Mouse (Mus musculus) midbrain, postnatal 0 days (tissue): ENCODE results near the gene Ppp1r9a. TPM values are rescaled to one million over a fixed set of nuclear protein-coding genes. Genes with fewer than 3 reads are reported as not detected.
A peak's percentile ranks its signal among the peaks of the same experiment; 100 is the strongest.

Source experiments
- ATAC-seq: fragments of 200-750 bp; cut with Nextera tagmentation; 2 replicates; pipeline ENCODE4 v1.8.0; 2017; ENCODE audit warnings: moderate number of reproducible peaks, mild to moderate bottlenecking, moderate TSS enrichment, moderate library complexity; ENCODE audit not compliant: low FRiP score
- DNase-seq: peaks from one replicate; pipeline ENCODE4 v3.0.0-alpha.2; 2015; ENCODE audit warnings: low spot score
- H3K27ac ChIP-seq: fragments of 300-500 bp; sonication (generic); 2 replicates; pipeline ENCODE4 v1.5.1; 2014; ENCODE audit warnings: low read depth, mild to moderate bottlenecking, low read length, mixed read lengths
- H3K27me3 ChIP-seq: fragments of 300-500 bp; sonication (generic); 2 replicates; pipeline ENCODE4 v1.6.1; 2014; ENCODE audit warnings: low read length, control low read depth, mixed read lengths; ENCODE audit not compliant: insufficient read depth
- H3K36me3 ChIP-seq: fragments of 300-500 bp; sonication (generic); 2 replicates; pipeline ENCODE4 v1.6.1; 2014; ENCODE audit warnings: low read length, control low read depth, mixed read lengths; ENCODE audit not compliant: insufficient read depth
- H3K4me1 ChIP-seq: fragments of 300-500 bp; sonication (generic); 2 replicates; pipeline ENCODE4 v1.6.1; 2014; ENCODE audit warnings: mild to moderate bottlenecking, control low read depth, antibody characterized with exemption, low read length, mixed read lengths; ENCODE audit not compliant: insufficient read depth
- H3K4me2 ChIP-seq: fragments of 300-500 bp; sonication (generic); 2 replicates; pipeline ENCODE4 v1.6.1; 2014; ENCODE audit warnings: low read depth, mild to moderate bottlenecking, low read length, mixed read lengths; ENCODE audit not compliant: poor library complexity, severe bottlenecking
- H3K4me3 ChIP-seq: fragments of 300-500 bp; sonication (generic); 2 replicates; pipeline ENCODE4 v1.5.1; 2014; ENCODE audit warnings: low read depth, mild to moderate bottlenecking, low read length, moderate library complexity
- H3K9ac ChIP-seq: fragments of 300-500 bp; sonication (generic); replicated peaks from 2 replicates; pipeline ENCODE4 v1.6.1; 2014; ENCODE audit warnings: mild to moderate bottlenecking, low read length, moderate library complexity, mixed read lengths; ENCODE audit not compliant: poor library complexity, severe bottlenecking
- H3K9me3 ChIP-seq: fragments of 300-500 bp; sonication (generic); 2 replicates; pipeline ENCODE4 v1.6.1; 2016; ENCODE audit warnings: low read length, control low read depth
- CTCF ChIP-seq: IDR thresholded peaks from 2 replicates; pipeline ENCODE4 v1.5.1; 2016; ENCODE audit warnings: antibody characterized with exemption, mild to moderate bottlenecking
- WGBS: fragments of 180-500 bp; shearing (Covaris S2); extraction: QIAGEN DNeasy Blood & Tissue Kit; methylation state at CpG from one replicate; pipeline ENCODE4 v1.1.7; 2014; 5-methylcytosine and 5-hydroxymethylcytosine counted together
- polyA plus RNA-seq: library from polyadenylated mRNA; unstranded; fragments of >200 nt; fragmentation: Nextera tagmentation; extraction: Ambion mirVana; gene quantifications from 2 replicates; pipeline ENCODE4 v1.2.1, GENCODE M21; 2015
- total RNA-seq: library from RNA; depleted of rRNA; stranded (reverse); fragments of >200 nt; gene quantifications from 2 replicates; pipeline ENCODE4 v1.2.3, GENCODE M21; 2014

The Ppp1r9a gene
- total and polyA plus RNA-seq, 2 experiments from 2014 or later = 43.6 to 66.3 TPM

DNA sequence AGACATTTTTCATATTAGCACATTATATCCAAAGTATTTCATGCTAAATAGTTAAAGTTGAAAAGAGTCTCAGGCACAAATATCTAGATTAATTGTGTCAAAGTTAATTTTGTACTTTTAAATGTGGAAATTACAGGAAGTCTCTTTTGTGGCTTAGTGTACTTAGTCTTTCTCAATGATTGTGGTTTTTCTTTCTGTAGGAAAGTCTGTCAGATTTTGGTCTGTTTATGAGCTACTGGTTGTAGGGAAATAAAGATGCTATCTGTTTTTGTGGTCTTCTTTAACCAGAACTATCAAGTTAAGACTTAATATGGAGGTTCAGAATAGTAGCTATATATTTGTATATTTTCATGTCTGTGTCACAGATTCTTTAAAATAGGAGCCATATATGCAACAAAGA, 76.2 kb downstream of the Ppp1r9a start:
- TF ChIP-seq CTCF = no peak
- no peaks in the 10 kb centered on the region for H3K9me3 ChIP-seq
- no peak overlapping the region for H3K27ac ChIP-seq
- H3K4me1 ChIP-seq = no peaks in the 10 kb centered on the region
- DNase-seq = no peak
- H3K4me2 ChIP-seq = no peak overlapping the region
- no peaks in the 10 kb centered on the region for H3K27me3 ChIP-seq
- H3K9ac ChIP-seq = no peak overlapping the region
- no peaks in the 10 kb centered on the region for H3K36me3 ChIP-seq
- H3K4me3 ChIP-seq = no peak overlapping the region
- no peak for ATAC-seq

DNA sequence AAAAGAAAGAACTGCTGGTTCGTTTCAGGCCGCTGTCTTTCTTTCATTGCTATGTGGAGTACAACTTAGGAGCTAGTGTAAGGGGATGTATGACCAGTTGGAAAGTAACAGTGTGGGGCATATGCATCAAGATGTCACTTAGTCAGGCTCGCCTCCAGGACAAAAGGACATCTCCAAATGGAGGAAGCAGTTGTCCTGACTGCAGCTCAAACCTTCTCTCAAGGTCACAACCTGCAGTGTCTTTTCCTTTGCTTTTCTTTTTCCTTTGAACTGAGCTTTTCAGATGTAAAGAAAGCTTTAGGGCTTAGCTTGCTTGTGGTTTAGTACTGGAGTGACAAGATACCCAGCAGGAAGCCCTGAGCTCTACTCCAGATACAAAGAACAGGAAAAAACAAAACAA, 77.4 kb downstream of the Ppp1r9a start:
- Histone ChIP-seq H3K27ac (no peak overlapping the region), H3K27me3 (no peaks in the 10 kb centered on the region), H3K36me3 (no peaks in the 10 kb centered on the region), H3K4me2 (no peak overlapping the region), H3K9ac (no peak overlapping the region), H3K9me3 (no peaks in the 10 kb centered on the region), H3K4me1 (no peaks in the 10 kb centered on the region), H3K4me3 (no peak overlapping the region)
- DNase-seq (no peak), ATAC-seq (no peak)
- WGBS = 52% methylated on average over 3 of the region's 3 CpGs
- no peak for TF ChIP-seq CTCF

DNA sequence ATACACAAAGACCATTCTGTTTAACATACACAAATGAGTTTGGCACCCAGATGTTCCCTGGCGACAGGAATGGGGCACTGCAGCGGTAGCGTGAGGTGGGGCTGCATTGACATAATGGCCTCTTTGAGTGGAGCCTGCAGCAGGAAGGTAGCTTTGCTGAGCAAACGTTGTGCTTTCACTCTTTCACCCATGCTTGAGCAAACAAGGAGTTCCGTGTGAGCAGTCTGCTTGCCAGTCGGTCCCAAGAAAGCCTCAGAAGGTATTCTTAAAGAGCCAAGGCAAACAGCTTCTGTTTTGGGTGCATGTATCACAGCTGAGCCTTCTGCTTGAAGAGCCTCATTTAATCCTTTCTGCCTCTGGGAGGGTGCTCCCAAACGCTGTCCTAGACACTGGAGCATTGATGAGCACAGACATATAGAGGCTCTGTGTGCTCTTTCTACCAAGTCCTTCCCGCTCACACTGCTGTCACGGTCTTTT, 80.0 kb downstream of the Ppp1r9a start:
- Histone ChIP-seq H3K9me3 (no peaks in the 10 kb centered on the region), H3K4me2 (no peak overlapping the region), H3K9ac (no peak overlapping the region), H3K27ac (no peak overlapping the region), H3K27me3 (no peaks in the 10 kb centered on the region), H3K4me1 (no peaks in the 10 kb centered on the region), H3K36me3 (no peaks in the 10 kb centered on the region), H3K4me3 (no peak overlapping the region)
- ATAC-seq (peak; percentile 65), DNase-seq (peak; percentile 39)
- TF ChIP-seq CTCF = peak; percentile 57
- WGBS = 48% methylated on average over 9 of the region's 9 CpGs

DNA sequence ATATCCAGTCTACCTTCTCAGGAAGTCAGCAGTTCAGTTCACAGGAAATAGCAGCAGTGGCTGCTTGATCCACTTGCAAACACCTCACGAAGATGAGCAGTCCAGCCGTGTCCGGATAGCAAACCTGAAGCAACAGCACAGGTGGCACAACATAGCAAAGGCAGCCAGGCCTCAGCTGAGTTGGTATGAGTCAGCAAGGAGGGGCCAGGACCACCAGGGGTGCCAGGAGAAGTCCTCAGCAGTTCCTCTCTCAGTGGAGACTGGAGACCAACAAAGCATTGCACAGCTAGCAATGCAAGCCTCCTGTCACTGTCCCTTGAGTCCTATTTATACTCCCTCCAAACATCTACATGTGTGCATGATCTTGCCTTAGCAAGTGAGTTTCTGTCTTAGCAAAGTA, 83.0 kb downstream of the Ppp1r9a start:
- H3K9ac ChIP-seq = no peak overlapping the region
- no peaks in the 10 kb centered on the region for H3K9me3 ChIP-seq
- H3K4me2 ChIP-seq = no peak overlapping the region
- H3K4me1 ChIP-seq = no peaks in the 10 kb centered on the region
- no peak overlapping the region for H3K27ac ChIP-seq
- TF ChIP-seq CTCF = no peak
- 94% methylated on average over 3 of the region's 3 CpGs for WGBS
- ATAC-seq = no peak
- H3K4me3 ChIP-seq = no peak overlapping the region
- H3K27me3 ChIP-seq = no peaks in the 10 kb centered on the region
- no peak for DNase-seq
- no peaks in the 10 kb centered on the region for H3K36me3 ChIP-seq

DNA sequence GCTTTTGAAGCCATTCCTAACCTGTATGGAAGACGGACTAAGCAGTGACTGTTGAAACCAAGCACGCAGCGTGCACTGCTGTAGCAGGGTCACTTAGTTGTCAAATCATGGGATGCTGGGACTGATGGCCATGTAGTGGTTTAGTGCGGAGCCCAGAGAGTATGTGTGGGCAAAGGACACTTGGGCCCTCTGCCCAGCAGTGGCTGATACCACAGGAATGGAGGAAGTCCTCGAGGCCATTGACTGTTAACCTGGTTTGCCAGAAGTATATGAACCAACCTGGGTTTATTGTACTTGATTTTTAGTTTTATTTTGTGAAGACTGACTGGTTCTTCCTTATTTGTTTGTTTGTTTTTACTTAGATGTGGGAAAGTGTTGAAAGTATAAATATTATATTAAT, 84.4 kb downstream of the Ppp1r9a start:
- 95% methylated on average over 5 of the region's 5 CpGs for WGBS
- Histone ChIP-seq H3K27me3 (no peaks in the 10 kb centered on the region), H3K4me2 (no peak overlapping the region), H3K4me1 (no peaks in the 10 kb centered on the region), H3K4me3 (no peak overlapping the region), H3K36me3 (no peaks in the 10 kb centered on the region), H3K9me3 (no peaks in the 10 kb centered on the region), H3K27ac (no peak overlapping the region), H3K9ac (no peak overlapping the region)
- TF ChIP-seq CTCF = no peak
- ATAC-seq = no peak
- no peak for DNase-seq

DNA sequence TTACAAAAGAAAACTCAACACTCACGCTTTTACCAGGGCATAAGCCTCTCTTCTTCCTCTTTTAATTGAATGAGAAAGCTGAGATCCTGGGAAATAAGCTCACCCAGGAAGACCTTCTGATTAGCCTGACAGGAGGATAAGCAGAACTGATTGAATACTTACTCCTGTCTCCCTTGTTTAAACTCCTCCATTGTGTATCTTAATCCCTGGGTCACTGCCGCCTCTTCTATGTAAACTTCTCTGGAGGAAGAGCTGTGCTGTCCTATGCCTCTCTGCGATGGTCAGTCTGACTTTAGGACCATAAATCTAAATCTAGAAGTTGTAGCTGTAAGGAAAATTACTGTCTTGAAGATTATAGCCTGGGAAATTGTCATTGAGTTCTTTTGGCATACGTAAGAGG, 86.0 kb downstream of the Ppp1r9a start:
- no peaks in the 10 kb centered on the region for H3K36me3 ChIP-seq
- H3K4me1 ChIP-seq = peaks cover 1% of the 10 kb centered on the region; the same call in 1 of the 2 replicates
- ATAC-seq = no peak
- DNase-seq = no peak
- H3K9ac ChIP-seq = no peak overlapping the region
- 47% methylated on average over 4 of the region's 4 CpGs for WGBS
- H3K9me3 ChIP-seq = no peaks in the 10 kb centered on the region
- H3K27ac ChIP-seq = no peak overlapping the region
- TF ChIP-seq CTCF = no peak
- H3K4me3 ChIP-seq = no peak overlapping the region
- no peak overlapping the region for H3K4me2 ChIP-seq
- no peaks in the 10 kb centered on the region for H3K27me3 ChIP-seq
